Mouse (Mus musculus): Measurements from ENCODE around the gene Hsph1. TPM values are rescaled to one million over a fixed set of nuclear protein-coding genes. Genes with fewer than 3 reads are reported as not detected.

Gene Hsph1
- polyA plus RNA-seq, 1 experiment from 2014 or later, result 131 TPM

- no peak for DNase-seq (ENCODE audit: low spot score, missing footprints)
- Histone ChIP-seq H3K9me3 (ENCODE audit: control insufficient read depth, low read length) (no peaks in the 10 kb centered on the region), H3K36me3 (ENCODE audit: control insufficient read depth, insufficient read depth, low read length) (peaks cover 49% of the 10 kb centered on the region), H3K4me2 (no peak overlapping the region), H3K27ac (ENCODE audit: low read depth, low read length) (no peak overlapping the region), H3K4me3 (ENCODE audit: low read depth, low read length) (no peak overlapping the region), H3K4me1 (ENCODE audit: control insufficient read depth, insufficient read depth, low read length) (no peaks in the 10 kb centered on the region), H3K27me3 (ENCODE audit: control insufficient read depth, insufficient read depth, low read length) (no peaks in the 10 kb centered on the region), H3K9ac (ENCODE audit: low read length) (no peak overlapping the region)
- no peak for ATAC-seq (ENCODE audit: low FRiP score)
- WGBS, result 92% methylated on average over 3 of the region's 3 CpGs
Measured at GRCm38 (mm10) chr5:149625547-149625946, 10.6 kb downstream of the Hsph1 start.

GRCm38 (mm10) chr5:149623815-149624675 is 12.1 kb downstream of the Hsph1 start:
- Histone ChIP-seq H3K4me3 (ENCODE audit: low read depth, low read length) (no peak overlapping the region), H3K36me3 (ENCODE audit: control insufficient read depth, insufficient read depth, low read length) (peaks cover 50% of the 10 kb centered on the region), H3K4me1 (ENCODE audit: control insufficient read depth, insufficient read depth, low read length) (no peaks in the 10 kb centered on the region), H3K27me3 (ENCODE audit: control insufficient read depth, insufficient read depth, low read length) (no peaks in the 10 kb centered on the region), H3K4me2 (no peak overlapping the region), H3K27ac (ENCODE audit: low read depth, low read length) (no peak overlapping the region), H3K9me3 (ENCODE audit: control insufficient read depth, low read length) (no peaks in the 10 kb centered on the region), H3K9ac (ENCODE audit: low read length) (no peak overlapping the region)
- DNase-seq (ENCODE audit: low spot score, missing footprints) (no peak), ATAC-seq (ENCODE audit: low FRiP score) (no peak)
- WGBS, result 87% methylated on average over 8 of the region's 8 CpGs

- 79% methylated on average over 6 of the region's 6 CpGs for WGBS
- Histone ChIP-seq H3K4me3 (ENCODE audit: low read depth, low read length) (no peak overlapping the region), H3K27me3 (ENCODE audit: control insufficient read depth, insufficient read depth, low read length) (no peaks in the 10 kb centered on the region), H3K9ac (ENCODE audit: low read length) (no peak overlapping the region), H3K9me3 (ENCODE audit: control insufficient read depth, low read length) (no peaks in the 10 kb centered on the region), H3K36me3 (ENCODE audit: control insufficient read depth, insufficient read depth, low read length) (peaks cover 56% of the 10 kb centered on the region), H3K4me1 (ENCODE audit: control insufficient read depth, insufficient read depth, low read length) (no peaks in the 10 kb centered on the region), H3K27ac (ENCODE audit: low read depth, low read length) (no peak overlapping the region), H3K4me2 (no peak overlapping the region)
- no peak for ATAC-seq (ENCODE audit: low FRiP score)
- no peak for DNase-seq (ENCODE audit: low spot score, missing footprints)
Measured at GRCm38 (mm10) chr5:149622644-149623043, 13.5 kb downstream of the Hsph1 start.

GRCm38 (mm10) chr5:149622152-149622551 is 14.0 kb downstream of the Hsph1 start:
- Histone ChIP-seq H3K27ac (ENCODE audit: low read depth, low read length) (no peak overlapping the region), H3K36me3 (ENCODE audit: control insufficient read depth, insufficient read depth, low read length) (peaks cover 53% of the 10 kb centered on the region), H3K9ac (ENCODE audit: low read length) (no peak overlapping the region), H3K4me3 (ENCODE audit: low read depth, low read length) (no peak overlapping the region), H3K4me2 (no peak overlapping the region), H3K27me3 (ENCODE audit: control insufficient read depth, insufficient read depth, low read length) (no peaks in the 10 kb centered on the region), H3K4me1 (ENCODE audit: control insufficient read depth, insufficient read depth, low read length) (no peaks in the 10 kb centered on the region), H3K9me3 (ENCODE audit: control insufficient read depth, low read length) (no peaks in the 10 kb centered on the region)
- ATAC-seq (ENCODE audit: low FRiP score) (no peak), DNase-seq (ENCODE audit: low spot score, missing footprints) (no peak)
- WGBS, result 76% methylated on average over 7 of the region's 7 CpGs

GRCm38 (mm10) chr5:149617776-149618425 is 18.3 kb downstream of the Hsph1 start:
- ATAC-seq (ENCODE audit: low FRiP score) (no peak), DNase-seq (ENCODE audit: low spot score, missing footprints) (no peak)
- 92% methylated on average over 6 of the region's 6 CpGs for WGBS
- Histone ChIP-seq H3K9me3 (ENCODE audit: control insufficient read depth, low read length) (no peaks in the 10 kb centered on the region), H3K27ac (ENCODE audit: low read depth, low read length) (no peak overlapping the region), H3K4me2 (no peak overlapping the region), H3K36me3 (ENCODE audit: control insufficient read depth, insufficient read depth, low read length) (peaks cover 43% of the 10 kb centered on the region), H3K9ac (ENCODE audit: low read length) (no peak overlapping the region), H3K4me3 (ENCODE audit: low read depth, low read length) (no peak overlapping the region), H3K4me1 (ENCODE audit: control insufficient read depth, insufficient read depth, low read length) (no peaks in the 10 kb centered on the region), H3K27me3 (ENCODE audit: control insufficient read depth, insufficient read depth, low read length) (no peaks in the 10 kb centered on the region)

GRCm38 (mm10) chr5:149616817-149617216 is 19.4 kb downstream of the Hsph1 start:
- Histone ChIP-seq H3K36me3 (ENCODE audit: control insufficient read depth, insufficient read depth, low read length) (peaks cover 39% of the 10 kb centered on the region), H3K9ac (ENCODE audit: low read length) (no peak overlapping the region), H3K4me2 (no peak overlapping the region), H3K27me3 (ENCODE audit: control insufficient read depth, insufficient read depth, low read length) (no peaks in the 10 kb centered on the region), H3K9me3 (ENCODE audit: control insufficient read depth, low read length) (no peaks in the 10 kb centered on the region), H3K4me3 (ENCODE audit: low read depth, low read length) (no peak overlapping the region), H3K4me1 (ENCODE audit: control insufficient read depth, insufficient read depth, low read length) (no peaks in the 10 kb centered on the region), H3K27ac (ENCODE audit: low read depth, low read length) (no peak overlapping the region)
- DNase-seq (ENCODE audit: low spot score, missing footprints) (no peak), ATAC-seq (ENCODE audit: low FRiP score) (no peak)
- 90% methylated on average over 10 of the region's 10 CpGs for WGBS

- DNase-seq (ENCODE audit: low spot score, missing footprints) (no peak), ATAC-seq (ENCODE audit: low FRiP score) (no peak)
- WGBS, result 84% methylated on average over 1 of the region's 1 CpGs
- H3K4me3 ChIP-seq (ENCODE audit: low read depth, low read length), result no peak overlapping the region
- H3K9me3 ChIP-seq (ENCODE audit: control insufficient read depth, low read length), result no peaks in the 10 kb centered on the region
- no peak overlapping the region for H3K27ac ChIP-seq (ENCODE audit: low read depth, low read length)
- H3K4me1 ChIP-seq (ENCODE audit: control insufficient read depth, insufficient read depth, low read length), result no peaks in the 10 kb centered on the region
- no peak overlapping the region for H3K4me2 ChIP-seq
- H3K9ac ChIP-seq (ENCODE audit: low read length), result no peak overlapping the region
- no peaks in the 10 kb centered on the region for H3K27me3 ChIP-seq (ENCODE audit: control insufficient read depth, insufficient read depth, low read length)
- peaks cover 34% of the 10 kb centered on the region for H3K36me3 ChIP-seq (ENCODE audit: control insufficient read depth, insufficient read depth, low read length)
Measured at GRCm38 (mm10) chr5:149616138-149616537, 20.0 kb downstream of the Hsph1 start.

GRCm38 (mm10) chr5:149612740-149613139 is 23.4 kb downstream of the Hsph1 start:
- Histone ChIP-seq H3K4me2 (no peak overlapping the region), H3K9me3 (ENCODE audit: control insufficient read depth, low read length) (no peaks in the 10 kb centered on the region), H3K4me1 (ENCODE audit: control insufficient read depth, insufficient read depth, low read length) (no peaks in the 10 kb centered on the region), H3K36me3 (ENCODE audit: control insufficient read depth, insufficient read depth, low read length) (peaks cover 12% of the 10 kb centered on the region; the same call in 1 of the 2 replicates), H3K4me3 (ENCODE audit: low read depth, low read length) (no peak overlapping the region), H3K27ac (ENCODE audit: low read depth, low read length) (no peak overlapping the region), H3K27me3 (ENCODE audit: control insufficient read depth, insufficient read depth, low read length) (no peaks in the 10 kb centered on the region), H3K9ac (ENCODE audit: low read length) (no peak overlapping the region)
- 83% methylated on average over 10 of the region's 10 CpGs for WGBS
- ATAC-seq (ENCODE audit: low FRiP score) (no peak), DNase-seq (ENCODE audit: low spot score, missing footprints) (no peak)

GRCm38 (mm10) chr5:149612165-149612518 is 24.0 kb downstream of the Hsph1 start:
- WGBS, result 94% methylated on average over 3 of the region's 3 CpGs
- no peak overlapping the region for H3K4me3 ChIP-seq (ENCODE audit: low read depth, low read length)
- no peaks in the 10 kb centered on the region for H3K4me1 ChIP-seq (ENCODE audit: control insufficient read depth, insufficient read depth, low read length)
- no peak overlapping the region for H3K27ac ChIP-seq (ENCODE audit: low read depth, low read length)
- no peak overlapping the region for H3K9ac ChIP-seq (ENCODE audit: low read length)
- H3K9me3 ChIP-seq (ENCODE audit: control insufficient read depth, low read length), result no peaks in the 10 kb centered on the region
- H3K36me3 ChIP-seq (ENCODE audit: control insufficient read depth, insufficient read depth, low read length), result peaks cover 10% of the 10 kb centered on the region; the same call in 1 of the 2 replicates
- 0 out of 2 replicates have a peak, but pooled peaks have one; percentile 10 for ATAC-seq (ENCODE audit: low FRiP score)
- H3K27me3 ChIP-seq (ENCODE audit: control insufficient read depth, insufficient read depth, low read length), result no peaks in the 10 kb centered on the region
- H3K4me2 ChIP-seq, result no peak overlapping the region
- DNase-seq (ENCODE audit: low spot score, missing footprints), result no peak

Measured in midbrain, embryonic 11.5 days (tissue).